Mouse (Mus musculus) kidney, embryonic 15.5 days (tissue): ENCODE data around the gene Polk. TPM values are rescaled to one million over a fixed set of nuclear protein-coding genes. Genes with fewer than 3 reads are reported as not detected.

Source experiments
- ATAC-seq: fragments of 200-750 bp; cut with Nextera tagmentation; replicated peaks from 2 replicates; pipeline ENCODE4 v1.8.0; 2017; ENCODE audit warnings: moderate TSS enrichment; ENCODE audit not compliant: low FRiP score
- H3K27ac ChIP-seq: fragments of 300-500 bp; sonication (generic); 2 replicates; pipeline ENCODE4 v1.5.1; 2015; ENCODE audit warnings: mild to moderate bottlenecking, inconsistent platforms
- H3K27me3 ChIP-seq: fragments of 300-500 bp; sonication (generic); 2 replicates; pipeline ENCODE4 v1.6.1; 2015; ENCODE audit warnings: inconsistent platforms
- H3K36me3 ChIP-seq: fragments of 300-500 bp; sonication (generic); 2 replicates; pipeline ENCODE4 v1.6.1; 2015; ENCODE audit warnings: inconsistent platforms
- H3K4me1 ChIP-seq: fragments of 300-500 bp; sonication (generic); 2 replicates; pipeline ENCODE4 v1.6.1; 2015; ENCODE audit warnings: inconsistent platforms
- H3K4me2 ChIP-seq: fragments of 300-500 bp; sonication (generic); 2 replicates; pipeline ENCODE4 v1.6.1; 2015; ENCODE audit warnings: moderate library complexity, mild to moderate bottlenecking, inconsistent platforms
- H3K4me3 ChIP-seq: fragments of 300-500 bp; sonication (generic); replicated peaks from 2 replicates; pipeline ENCODE4 v1.5.1; 2015; ENCODE audit warnings: mild to moderate bottlenecking, inconsistent platforms
- H3K9ac ChIP-seq: fragments of 300-500 bp; sonication (generic); 2 replicates; pipeline ENCODE4 v1.6.1; 2015; ENCODE audit warnings: mild to moderate bottlenecking, inconsistent platforms
- H3K9me3 ChIP-seq: fragments of 300-500 bp; sonication (generic); replicated peaks from 2 replicates; pipeline ENCODE4 v1.6.1; 2016; ENCODE audit warnings: inconsistent platforms
- WGBS: fragments of 180-500 bp; shearing (Covaris S2); methylation state at CpG from one replicate; pipeline ENCODE4 v1.1.7; 2015; ENCODE audit warnings: mixed read lengths; 5-methylcytosine and 5-hydroxymethylcytosine counted together
- polyA plus RNA-seq: library from polyadenylated mRNA; unstranded; fragments of >200 nt; fragmentation: Nextera tagmentation; extraction: Ambion mirVana; gene quantifications from 2 replicates; pipeline ENCODE4 v1.2.1, GENCODE M21; 2015

The Polk gene
- polyA plus RNA-seq, 1 experiment from 2014 or later: 9.2 TPM

DNA sequence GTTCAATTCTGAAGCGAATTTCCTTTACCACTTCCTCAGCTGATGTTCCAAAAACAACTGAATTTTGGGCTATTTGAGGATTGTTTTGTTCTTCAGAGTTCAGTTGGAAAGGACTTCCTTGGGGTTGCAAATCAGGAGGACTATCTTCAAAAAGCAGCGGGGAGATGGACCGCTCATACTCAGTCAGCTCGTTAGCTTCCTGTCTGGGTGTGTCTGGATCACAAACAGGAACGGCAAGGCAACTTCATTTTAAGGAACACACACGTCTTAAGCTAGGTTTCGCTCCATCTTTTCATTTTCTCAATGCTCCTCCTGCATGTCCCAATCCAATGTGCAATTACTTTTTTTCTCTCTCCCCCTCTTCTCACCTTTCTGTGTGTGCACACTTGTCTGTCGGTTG, 45.7 kb downstream of the Polk start:
- no peaks in the 10 kb centered on the region for H3K27me3 ChIP-seq
- H3K4me1 ChIP-seq: no peaks in the 10 kb centered on the region
- 86% methylated on average over 8 of the region's 8 CpGs for WGBS
- H3K27ac ChIP-seq: no peak overlapping the region
- no peak overlapping the region for H3K4me2 ChIP-seq
- no peak for ATAC-seq
- no peak overlapping the region for H3K9ac ChIP-seq
- peaks cover 17% of the 10 kb centered on the region for H3K36me3 ChIP-seq
- H3K4me3 ChIP-seq: no peak overlapping the region
- no peaks in the 10 kb centered on the region for H3K9me3 ChIP-seq

DNA sequence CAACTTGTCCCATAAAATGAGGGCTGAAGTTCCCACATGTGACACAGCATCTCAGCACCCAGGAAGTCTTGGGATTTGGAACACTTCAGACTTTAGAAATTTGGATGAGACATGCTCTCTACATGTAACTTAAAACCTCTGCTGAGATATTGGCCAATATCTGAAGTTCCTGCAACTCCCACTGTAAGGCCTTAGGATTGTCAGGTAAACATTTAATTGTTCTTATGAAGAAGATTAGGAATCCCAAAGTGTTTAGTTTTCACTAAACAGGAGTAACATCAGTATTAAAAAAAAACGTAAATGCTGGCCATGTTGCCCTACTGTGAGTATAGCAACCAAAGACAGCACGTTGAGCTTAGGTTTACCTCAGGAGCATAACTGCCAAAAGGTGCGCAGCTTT, 51.9 kb downstream of the Polk start, which contains the start of gene Gm17622:
Gene Gm17622, plus strand, starts transcription at position 301 of the 400 bp plus-strand sequence.
- Histone ChIP-seq H3K27ac (no peak within 1 kb of the TSS), H3K4me1 (no peaks in the 10 kb centered on the region), H3K9ac (no peak within 1 kb of the TSS), H3K4me3 (no peak within 1 kb of the TSS), H3K4me2 (no peak within 1 kb of the TSS), H3K27me3 (no peaks in the 10 kb centered on the region), H3K36me3 (peaks cover 17% of the 10 kb centered on the region), H3K9me3 (peaks cover 1% of the 10 kb centered on the region; the same call in 1 of the 2 replicates)
- WGBS: 91% methylated on average over 3 of the region's 3 CpGs
- no peak for ATAC-seq

DNA sequence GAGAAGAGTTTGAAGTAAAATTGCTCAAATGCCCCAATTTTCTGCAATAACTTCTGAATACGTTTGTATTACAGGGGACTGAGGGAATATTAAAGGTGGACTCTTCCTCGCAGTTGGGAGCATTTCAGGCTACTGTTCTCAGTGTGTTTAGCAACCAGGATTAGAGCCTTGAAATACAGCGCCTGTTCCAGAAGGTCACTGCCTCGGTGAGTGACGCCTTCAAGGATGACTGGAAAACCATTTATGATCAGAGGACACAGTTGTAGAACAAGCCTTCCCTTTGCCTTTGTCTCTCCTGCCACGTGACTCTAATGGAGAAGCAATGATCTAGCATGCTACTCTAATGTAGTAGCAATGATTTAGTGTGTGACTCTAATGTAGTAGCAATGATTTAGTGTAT, 54.4 kb downstream of the Polk start:
- Histone ChIP-seq H3K9me3 (peaks cover 3% of the 10 kb centered on the region; the same call in 1 of the 2 replicates), H3K36me3 (peaks cover 29% of the 10 kb centered on the region), H3K4me2 (no peak overlapping the region), H3K27ac (no peak overlapping the region), H3K4me3 (no peak overlapping the region), H3K27me3 (no peaks in the 10 kb centered on the region), H3K4me1 (no peaks in the 10 kb centered on the region), H3K9ac (no peak overlapping the region)
- WGBS: 85% methylated on average over 6 of the region's 6 CpGs
- ATAC-seq: no peak

DNA sequence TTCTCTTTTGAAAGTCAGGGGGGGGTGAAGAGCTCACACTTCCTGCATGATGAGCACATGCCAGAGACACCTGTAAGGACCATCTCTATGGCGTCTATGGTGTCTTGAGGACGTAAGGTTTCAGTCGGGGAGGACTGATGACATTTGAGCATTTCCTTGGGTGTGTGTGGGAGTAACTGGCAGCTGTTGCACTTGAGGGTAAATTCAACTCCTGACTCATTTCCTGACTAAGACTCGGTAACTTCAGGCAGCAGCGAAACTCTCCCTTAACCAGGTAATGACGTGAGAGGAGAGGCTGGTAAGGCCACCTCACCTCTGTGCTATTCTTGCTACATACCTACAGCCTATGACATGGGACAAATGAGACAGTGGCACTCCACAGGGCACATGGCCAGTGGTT, 55.1 kb downstream of the Polk start:
- Histone ChIP-seq H3K9ac (no peak overlapping the region), H3K4me2 (no peak overlapping the region), H3K27me3 (no peaks in the 10 kb centered on the region), H3K27ac (no peak overlapping the region), H3K9me3 (peaks cover 3% of the 10 kb centered on the region; the same call in 1 of the 2 replicates), H3K4me3 (no peak overlapping the region), H3K36me3 (peaks cover 29% of the 10 kb centered on the region), H3K4me1 (no peaks in the 10 kb centered on the region)
- 61% methylated on average over 6 of the region's 6 CpGs for WGBS
- no peak for ATAC-seq

DNA sequence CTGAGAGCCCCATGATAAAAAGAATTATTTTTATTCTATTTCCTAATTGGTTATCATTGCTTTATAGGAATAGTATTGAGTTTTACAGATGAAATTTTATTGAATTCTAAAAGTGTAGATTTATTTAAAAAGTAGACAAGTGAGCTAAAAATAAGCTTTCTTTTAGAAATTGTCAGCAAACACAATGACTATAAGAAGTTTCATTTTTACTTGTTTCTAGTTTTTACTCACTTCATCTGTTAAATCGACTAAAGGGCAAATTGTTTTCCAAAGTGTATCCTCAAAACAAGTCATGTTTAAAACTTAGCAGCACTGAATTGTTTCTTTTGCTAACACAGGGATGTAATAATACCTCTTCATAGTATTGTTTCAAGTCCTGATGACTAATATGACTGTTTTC, 63.4 kb downstream of the Polk start:
- WGBS: 89% methylated on average over 1 of the region's 1 CpGs
- Histone ChIP-seq H3K4me3 (no peak overlapping the region), H3K36me3 (peaks cover 9% of the 10 kb centered on the region), H3K9ac (no peak overlapping the region), H3K4me1 (no peaks in the 10 kb centered on the region), H3K4me2 (no peak overlapping the region), H3K9me3 (no peaks in the 10 kb centered on the region), H3K27me3 (no peaks in the 10 kb centered on the region), H3K27ac (no peak overlapping the region)
- ATAC-seq: no peak

DNA sequence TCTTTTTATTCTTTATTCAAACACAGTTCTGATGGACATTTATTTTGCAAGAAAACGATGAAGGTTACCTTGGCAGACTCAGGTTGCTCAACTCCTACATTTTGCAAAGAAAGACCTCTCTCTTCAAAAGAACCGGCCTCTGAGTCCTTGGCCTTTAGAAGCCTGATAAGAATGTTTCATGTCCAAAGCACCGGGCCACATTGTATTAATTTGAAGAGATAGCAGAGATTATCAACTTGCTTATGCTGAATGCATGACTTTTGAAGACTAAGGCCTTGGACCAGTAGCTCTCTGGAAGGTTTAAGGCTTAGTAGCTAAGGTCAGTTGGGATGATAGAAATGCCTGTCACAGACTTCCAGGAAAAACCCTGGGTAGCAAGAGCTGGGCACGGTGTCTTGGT, 65.2 kb downstream of the Polk start:
- Histone ChIP-seq H3K9ac (no peak overlapping the region), H3K9me3 (no peaks in the 10 kb centered on the region), H3K4me3 (no peak overlapping the region), H3K4me2 (no peak overlapping the region), H3K4me1 (0 out of 2 replicates have a peak, but pooled peaks cover 2% of the 10 kb centered on the region), H3K27ac (no peak overlapping the region), H3K36me3 (no peaks in the 10 kb centered on the region), H3K27me3 (no peaks in the 10 kb centered on the region)
- 89% methylated on average over 4 of the region's 4 CpGs for WGBS
- no peak for ATAC-seq

DNA sequence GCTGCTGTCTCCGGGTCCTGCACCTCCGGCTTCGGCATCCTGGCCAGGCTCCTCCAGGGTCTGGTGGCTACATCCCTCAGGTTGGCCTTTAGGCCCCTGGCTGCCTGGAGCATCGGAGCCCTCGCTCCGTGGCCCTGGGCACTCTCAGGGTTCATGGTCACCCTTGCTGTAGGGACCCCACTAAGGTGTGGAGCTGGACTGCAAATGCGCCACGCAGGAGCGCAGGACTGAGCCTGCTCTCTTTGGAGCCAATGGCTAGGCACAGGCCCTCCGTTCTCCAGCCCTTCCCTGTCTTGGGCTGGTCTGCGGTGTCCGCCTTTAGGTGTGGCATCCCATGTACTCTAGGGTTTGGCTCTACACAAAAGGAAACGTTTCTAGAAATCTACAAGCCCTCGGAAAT, 71.4 kb downstream of the Polk start, which contains the start of gene Ankdd1b:
Gene Ankdd1b, minus strand, starts transcription at position 242 of the 400 bp plus-strand sequence.
- 0 out of 2 replicates have a peak, but pooled peaks cover 2% of the 10 kb centered on the region for H3K4me1 ChIP-seq
- H3K27me3 ChIP-seq: no peaks in the 10 kb centered on the region
- no peak within 1 kb of the TSS for H3K4me3 ChIP-seq
- H3K9ac ChIP-seq: no peak within 1 kb of the TSS
- H3K36me3 ChIP-seq: no peaks in the 10 kb centered on the region
- WGBS: 85% methylated on average over 14 of the region's 14 CpGs
- H3K4me2 ChIP-seq: no peak within 1 kb of the TSS
- no peak within 1 kb of the TSS for H3K27ac ChIP-seq
- no peaks in the 10 kb centered on the region for H3K9me3 ChIP-seq
- no peak for ATAC-seq

DNA sequence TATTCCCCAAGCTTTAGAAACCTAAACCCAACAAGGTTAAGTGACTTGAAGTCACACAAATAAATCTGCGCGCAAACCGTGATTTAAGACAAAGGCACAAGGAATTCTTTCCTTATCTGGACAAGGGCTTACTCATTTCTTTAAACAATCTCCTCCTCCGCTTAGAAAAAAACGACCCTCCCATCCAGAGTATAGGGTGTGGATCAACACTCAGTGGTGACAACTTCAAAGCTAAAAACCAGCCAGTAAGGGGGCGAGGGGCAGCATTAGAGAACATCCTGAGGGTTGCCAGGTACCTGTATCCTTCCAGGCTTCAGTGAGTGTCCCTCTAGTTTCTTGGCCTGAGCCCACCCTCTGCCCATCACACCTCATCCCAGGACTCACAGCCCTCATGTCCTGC, 71.8 kb downstream of the Polk start:
- H3K9me3 ChIP-seq: no peaks in the 10 kb centered on the region
- H3K36me3 ChIP-seq: no peaks in the 10 kb centered on the region
- H3K27ac ChIP-seq: no peak overlapping the region
- 0 out of 2 replicates have a peak, but pooled peaks cover 2% of the 10 kb centered on the region for H3K4me1 ChIP-seq
- no peak overlapping the region for H3K4me3 ChIP-seq
- no peak overlapping the region for H3K9ac ChIP-seq
- no peaks in the 10 kb centered on the region for H3K27me3 ChIP-seq
- H3K4me2 ChIP-seq: no peak overlapping the region
- no peak for ATAC-seq
- WGBS: 57% methylated on average over 6 of the region's 6 CpGs

DNA sequence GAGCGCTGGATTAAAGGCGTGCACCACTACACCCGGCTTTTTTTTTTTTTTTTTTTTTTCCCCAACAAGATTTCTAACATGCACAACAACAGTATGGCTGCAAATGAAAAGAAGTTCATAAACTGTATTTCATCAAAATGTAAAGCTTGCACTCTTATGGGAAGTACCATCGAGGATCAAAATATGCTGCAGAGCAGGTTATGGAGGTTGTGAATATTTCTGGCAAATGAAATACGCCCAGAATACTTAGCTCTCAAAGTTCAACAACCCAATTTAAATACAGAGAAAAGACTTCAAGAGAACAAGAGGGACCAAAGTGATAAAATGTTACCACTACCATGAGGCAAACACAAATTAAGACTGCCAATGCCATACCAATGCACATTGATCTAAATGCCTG, 73.7 kb downstream of the Polk start:
- ATAC-seq: no peak
- WGBS: 96% methylated on average over 5 of the region's 5 CpGs

DNA sequence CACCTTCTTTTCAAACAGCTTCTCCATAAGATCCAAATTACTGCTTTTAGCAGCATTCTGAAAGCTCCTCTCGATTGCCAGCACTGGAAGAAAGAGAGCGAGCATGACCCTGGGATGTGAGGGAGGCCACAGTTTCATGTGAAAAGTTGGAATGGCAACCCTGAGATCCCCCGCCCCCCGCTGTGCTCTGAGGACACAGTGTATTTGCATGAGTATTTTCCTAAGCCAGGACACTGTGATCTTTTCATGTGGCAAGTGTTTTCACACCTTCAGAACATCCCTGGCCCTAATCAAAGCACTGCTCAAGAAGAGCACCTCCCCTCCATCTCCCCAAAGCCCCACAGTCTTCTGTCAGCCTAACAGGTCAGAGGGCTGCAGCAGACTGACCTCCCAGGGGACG, 77.1 kb downstream of the Polk start:
- Histone ChIP-seq H3K4me1 (no peaks in the 10 kb centered on the region), H3K4me2 (no peak overlapping the region), H3K4me3 (no peak overlapping the region), H3K27ac (no peak overlapping the region), H3K36me3 (no peaks in the 10 kb centered on the region), H3K27me3 (no peaks in the 10 kb centered on the region), H3K9me3 (no peaks in the 10 kb centered on the region), H3K9ac (no peak overlapping the region)
- 46% methylated on average over 5 of the region's 5 CpGs for WGBS
- ATAC-seq: no peak

More for the DNA sequence above, 73.7 kb downstream of the Polk start:
- 0 out of 2 replicates have a peak, but pooled peaks cover 2% of the 10 kb centered on the region for H3K4me1 ChIP-seq
- no peaks in the 10 kb centered on the region for H3K36me3 ChIP-seq
- no peak overlapping the region for H3K27ac ChIP-seq
- no peak overlapping the region for H3K9ac ChIP-seq
- no peaks in the 10 kb centered on the region for H3K27me3 ChIP-seq
- no peak overlapping the region for H3K4me2 ChIP-seq
- H3K4me3 ChIP-seq: no peak overlapping the region
- H3K9me3 ChIP-seq: no peaks in the 10 kb centered on the region

DNA sequence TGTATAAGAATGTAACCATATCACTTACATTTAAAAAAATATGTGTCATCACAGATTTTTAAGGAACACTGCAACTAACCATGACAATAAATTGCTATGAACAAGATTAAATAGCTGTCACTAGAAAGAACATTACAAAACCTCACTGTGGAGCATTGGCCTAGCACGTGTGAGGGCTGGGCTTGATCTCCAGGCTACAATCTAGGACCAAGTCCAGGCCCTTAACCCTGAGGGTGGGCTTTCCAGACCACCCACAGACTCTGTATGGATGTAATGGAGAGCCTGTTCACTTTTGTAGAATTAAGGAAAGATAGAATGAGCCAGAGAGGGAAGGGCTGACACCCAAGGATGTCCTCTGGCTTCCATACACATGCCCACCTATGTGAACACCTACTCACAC, 79.7 kb downstream of the Polk start:
- H3K27me3 ChIP-seq: no peaks in the 10 kb centered on the region
- no peak overlapping the region for H3K4me2 ChIP-seq
- no peak overlapping the region for H3K4me3 ChIP-seq
- H3K9me3 ChIP-seq: no peaks in the 10 kb centered on the region
- no peaks in the 10 kb centered on the region for H3K4me1 ChIP-seq
- WGBS: 66% methylated on average over 1 of the region's 1 CpGs
- H3K27ac ChIP-seq: no peak overlapping the region
- H3K9ac ChIP-seq: no peak overlapping the region
- H3K36me3 ChIP-seq: no peaks in the 10 kb centered on the region
- ATAC-seq: no peak

DNA sequence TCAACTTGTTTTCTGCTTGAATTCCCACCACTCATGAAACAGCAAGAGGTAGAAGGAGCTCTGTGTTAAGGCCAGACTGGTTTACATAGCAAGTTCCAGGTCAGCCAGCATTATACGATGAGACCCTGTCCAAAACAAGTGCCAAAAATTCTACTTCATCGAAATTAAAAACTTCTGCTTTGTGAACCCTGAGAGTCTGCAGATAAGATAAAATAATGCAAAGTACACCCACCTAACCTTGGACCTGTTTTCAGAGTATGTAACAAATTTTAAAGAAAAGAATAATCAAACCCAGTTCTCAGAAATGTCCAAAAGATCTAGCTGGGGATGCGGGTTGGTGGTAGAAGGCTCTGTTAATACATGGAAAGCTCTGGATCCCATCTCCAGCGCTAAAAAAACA, 83.8 kb downstream of the Polk start:
- Histone ChIP-seq H3K27me3 (no peaks in the 10 kb centered on the region), H3K4me1 (no peaks in the 10 kb centered on the region), H3K4me3 (no peak overlapping the region), H3K4me2 (no peak overlapping the region), H3K36me3 (no peaks in the 10 kb centered on the region), H3K9ac (no peak overlapping the region), H3K9me3 (no peaks in the 10 kb centered on the region), H3K27ac (no peak overlapping the region)
- no peak for ATAC-seq
- 79% methylated on average over 4 of the region's 4 CpGs for WGBS

DNA sequence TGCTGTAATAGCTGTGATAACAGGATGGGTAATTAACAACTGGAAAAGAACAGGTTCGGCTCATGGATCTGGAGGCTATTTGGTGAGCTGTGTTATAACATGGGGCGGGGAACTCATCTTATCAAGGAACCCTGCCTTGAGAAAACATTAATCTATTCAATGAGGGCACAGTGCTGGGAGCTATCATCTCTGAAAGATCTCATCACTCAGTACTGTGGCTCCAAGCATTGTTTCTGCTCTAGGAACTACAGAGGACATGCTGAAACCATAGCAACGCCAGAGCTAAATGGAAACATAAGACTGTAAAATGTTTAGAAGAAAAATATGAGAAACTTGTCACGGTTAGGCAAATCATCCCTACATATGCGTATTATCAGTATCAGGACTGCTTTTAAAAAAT, 84.4 kb downstream of the Polk start:
- Histone ChIP-seq H3K9me3 (no peaks in the 10 kb centered on the region), H3K4me2 (no peak overlapping the region), H3K9ac (no peak overlapping the region), H3K27me3 (no peaks in the 10 kb centered on the region), H3K4me3 (no peak overlapping the region), H3K36me3 (no peaks in the 10 kb centered on the region), H3K27ac (no peak overlapping the region), H3K4me1 (no peaks in the 10 kb centered on the region)
- ATAC-seq: no peak
- WGBS: 80% methylated on average over 5 of the region's 5 CpGs
